Mouse (Mus musculus) forebrain, embryonic 16.5 days (tissue): ENCODE measurements around the gene Gm7697. TPM values are rescaled to one million over a fixed set of nuclear protein-coding genes. Genes with fewer than 3 reads are reported as not detected.
"Not testable (repeated sequence)": the region's sequence is repeated elsewhere in the genome, so short reads cannot be mapped to it uniquely, and the experiment has no call there.

ENCODE experiments used
- ATAC-seq: fragments of 200-750 bp; cut with Nextera tagmentation; 2 replicates; pipeline ENCODE4 v1.8.0; 2017; ENCODE audit warnings: mild to moderate bottlenecking, moderate library complexity
- H3K27ac ChIP-seq: fragments of 300-500 bp; sonication (generic); 2 replicates; pipeline ENCODE4 v1.5.1; 2014; ENCODE audit warnings: low read length, control low read depth
- H3K27me3 ChIP-seq: fragments of 300-500 bp; sonication (generic); replicated peaks from 2 replicates; pipeline ENCODE4 v1.6.1; 2014; ENCODE audit warnings: low read length; ENCODE audit not compliant: control insufficient read depth, insufficient read depth
- H3K36me3 ChIP-seq: fragments of 300-500 bp; sonication (generic); 2 replicates; pipeline ENCODE4 v1.6.1; 2014; ENCODE audit not compliant: control insufficient read depth, insufficient read depth
- H3K4me1 ChIP-seq: fragments of 300-500 bp; sonication (generic); replicated peaks from 2 replicates; pipeline ENCODE4 v1.6.1; 2014; ENCODE audit warnings: low read length; ENCODE audit not compliant: control insufficient read depth, insufficient read depth
- H3K4me2 ChIP-seq: fragments of 300-500 bp; sonication (generic); 2 replicates; pipeline ENCODE4 v1.6.1; 2014; ENCODE audit warnings: mild to moderate bottlenecking, low read length, control low read depth
- H3K4me3 ChIP-seq: fragments of 300-500 bp; sonication (generic); replicated peaks from 2 replicates; pipeline ENCODE4 v1.5.1; 2014; ENCODE audit warnings: mild to moderate bottlenecking, low read length, control low read depth
- H3K9ac ChIP-seq: fragments of 300-500 bp; sonication (generic); replicated peaks from 2 replicates; pipeline ENCODE4 v1.6.1; 2014; ENCODE audit warnings: low read depth, low read length, control low read depth
- H3K9me3 ChIP-seq: fragments of 300-500 bp; sonication (generic); 2 replicates; pipeline ENCODE4 v1.6.1; 2016; ENCODE audit warnings: low read length; ENCODE audit not compliant: control insufficient read depth
- WGBS: fragments of 180-500 bp; shearing (Covaris S2); extraction: QIAGEN DNeasy Blood & Tissue Kit; methylation state at CpG from one replicate; pipeline ENCODE4 v1.1.7; 2014; 5-methylcytosine and 5-hydroxymethylcytosine counted together
- polyA plus RNA-seq: library from polyadenylated mRNA; unstranded; fragments of >200 nt; fragmentation: Nextera tagmentation; extraction: Ambion mirVana; gene quantifications from 2 replicates; pipeline ENCODE4 v1.2.1, GENCODE M21; 2015

Gm7697 gene
- polyA plus RNA-seq, 1 experiment from 2014 or later: not detected

DNA sequence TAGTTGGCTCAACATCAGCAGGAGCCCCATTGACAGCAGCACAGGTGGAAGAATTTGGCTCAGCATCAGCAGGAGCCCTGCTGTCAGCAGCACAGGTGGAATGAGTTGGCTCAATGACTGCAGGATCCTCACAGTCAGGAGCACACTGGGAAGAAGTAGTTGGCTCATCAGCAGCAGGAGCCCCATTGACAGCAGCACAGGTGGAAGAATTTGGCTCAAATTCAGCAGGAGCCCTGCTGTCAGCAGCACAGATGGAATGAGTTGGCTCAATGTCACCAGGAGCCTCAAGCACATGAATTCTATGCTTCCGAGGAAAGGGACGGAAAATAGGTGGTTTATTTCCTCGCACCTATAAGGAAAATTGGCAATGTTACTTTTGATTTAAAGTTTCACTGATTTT is 47.8 kb downstream of the Gm7697 start:
- H3K9ac ChIP-seq, H3K4me3 ChIP-seq, H3K4me1 ChIP-seq, H3K27me3 ChIP-seq, H3K9me3 ChIP-seq, ATAC-seq, H3K4me2 ChIP-seq, H3K36me3 ChIP-seq, H3K27ac ChIP-seq: not testable (repeated sequence)
- 54% methylated on average over 2 of the region's 3 CpGs for WGBS

DNA sequence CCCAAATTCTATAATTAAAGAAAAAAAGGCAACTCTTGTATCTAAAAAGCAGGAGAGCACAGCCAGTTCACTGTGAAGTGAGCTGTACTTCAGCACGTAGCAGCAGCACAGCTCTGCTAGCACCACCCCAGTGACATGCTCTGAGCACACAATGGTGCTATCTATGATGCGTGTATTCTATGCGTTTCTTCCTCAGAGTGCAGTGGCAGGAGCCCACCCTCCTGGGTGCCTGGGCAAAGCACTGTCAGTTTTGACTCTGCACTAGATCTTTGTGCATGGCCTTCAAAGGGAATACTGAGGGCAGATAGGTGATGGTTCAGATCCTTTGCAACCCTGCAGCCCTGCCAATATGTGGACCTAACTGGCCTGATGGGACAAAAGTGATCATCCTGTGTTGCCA is 69.3 kb downstream of the Gm7697 start, which contains the start of gene Gm9495:
Gm9495 (minus strand) TSS at position 101 of the 400 bp plus-strand sequence.
- not testable (repeated sequence) for H3K4me2 ChIP-seq, H3K9ac ChIP-seq, H3K27ac ChIP-seq, H3K4me3 ChIP-seq, H3K4me1 ChIP-seq, H3K27me3 ChIP-seq, H3K9me3 ChIP-seq, ATAC-seq, H3K36me3 ChIP-seq
- WGBS: 95% methylated on average over 1 of the region's 3 CpGs

Other genes starting within 250 kb of the Gm7697 start
- not detected in 2 replicates for gene Gm9495, start 69.4 kb downstream of the Gm7697 start, polyA plus RNA-seq
- gene Zfp868, start 102.6 kb upstream of the Gm7697 start, polyA plus RNA-seq: 44.4 and 49.1 TPM in 2 replicates
- 1.9 and 2.6 TPM in 2 replicates for gene Zfp964, start 131.5 kb upstream of the Gm7697 start, polyA plus RNA-seq
- gene Zfp869, start 187.7 kb upstream of the Gm7697 start, polyA plus RNA-seq: 33.5 and 41.5 TPM in 2 replicates
- 9.6 and 10.0 TPM in 2 replicates for gene Zfp963, start 227.0 kb upstream of the Gm7697 start, polyA plus RNA-seq